In the genomic region with DNA sequence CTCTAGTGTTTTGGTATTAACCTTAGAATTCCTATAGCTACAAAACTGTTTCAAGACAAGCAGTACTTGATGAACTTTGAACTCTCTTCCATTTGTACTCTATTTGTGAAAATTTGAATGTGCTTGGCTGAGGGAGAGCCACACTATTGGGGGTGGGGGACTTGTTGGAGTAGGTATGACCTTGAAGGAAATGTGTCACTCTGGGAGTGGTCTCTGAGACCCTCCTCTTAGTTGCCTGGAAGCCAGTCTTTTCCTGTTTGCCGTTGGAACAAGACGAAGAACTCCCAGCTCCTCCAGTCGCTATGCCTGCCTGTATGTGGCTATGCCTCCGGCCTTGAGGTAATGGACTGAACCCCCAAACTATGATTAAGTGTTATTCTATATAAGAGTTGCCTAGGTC, we compare ENCODE assay signal across 24 mouse cellular contexts.
DNase-seq lines count a peak whose midpoint lies in the region; TF ChIP-seq lines count a peak whose summit lies in the region.
"Had no signal": no experiment of that assay in that cellular context is flagged by ENCODE, and none has a peak within 500 bp of the region (broad histone marks: within the 10 kb centered on the region; RNA-seq: fewer than 3 reads in every experiment).

No protein-coding gene starts in this region.

- H3K79me2 ChIP-seq in heart, adult 2 months (replicated peaks; ENCODE audit: control insufficient read depth, insufficient read depth, low read length), result no peaks in the 10 kb centered on the region

- H3K9me3 ChIP-seq in ES-Bruce4 (replicated peaks; ENCODE audit: control insufficient read depth, insufficient read depth, low read length, poor library complexity, severe bottlenecking), result peaks cover 62% of the 10 kb centered on the region
- H3K9me3 ChIP-seq: G1E had no signal

- H3K9ac ChIP-seq in ES-Bruce4 (ENCODE audit: low read depth, poor library complexity, severe bottlenecking), result no peak overlapping the region
- H3K9ac ChIP-seq in heart, adult 2 months (ENCODE audit: low read depth, low read length), result no peak overlapping the region

- DNase-seq in ES-CJ7 (ENCODE audit: low read depth, low spot score) (peak; percentile 71), R1 (ENCODE audit: low read depth, low spot score) (peak; percentile 89), ZHBTc4 (ENCODE audit: low read depth, low spot score) (peak; percentile 50)
- no peak for DNase-seq in heart, adult 2 months
- no peak for DNase-seq in kidney, postnatal 10 days
- no peak for DNase-seq in gastrocnemius, postnatal 14 days
- DNase-seq in cerebellum, adult 9-10 months, result no peak
- DNase-seq: adrenal gland, adult 2 months; adrenal gland, adult 8-10 months; adrenal gland, postnatal 10 days; adrenal gland, postnatal 14 days; adrenal gland, postnatal 25 days; adrenal gland, postnatal 36 days; B cell, adult 2 months; cerebellum, adult 11 months; cerebellum, adult 11-12 months; cerebellum, adult 18-20 months; cerebellum, adult 2 months; cerebellum, adult 8-10 months; cerebellum, adult 9-11 months had no signal

- peaks cover 2% of the 10 kb centered on the region for H3K4me1 ChIP-seq in ES-Bruce4 (ENCODE audit: control insufficient read depth, insufficient read depth, low read length)
- H3K4me1 ChIP-seq in heart, adult 2 months (ENCODE audit: control insufficient read depth, insufficient read depth, low read length), result no peaks in the 10 kb centered on the region; the same call in 1 of the 2 replicates

- H3K27me3 ChIP-seq in ES-Bruce4 (ENCODE audit: control insufficient read depth, insufficient read depth, low read length, poor library complexity, severe bottlenecking), result no peaks in the 10 kb centered on the region
- no peaks in the 10 kb centered on the region for H3K27me3 ChIP-seq in heart, adult 2 months (ENCODE audit: control insufficient read depth, insufficient read depth, low read length)
- H3K27me3 ChIP-seq: CH12.LX, Patski had no signal

- intact Hi-C loops in heart, adult 2 months (cut with DNase I), result no loop called here
- intact Hi-C loops in gastrocnemius, postnatal 14 days (cut with DNase I; ENCODE audit: low total_unique reads), result no loop called here

- TF ChIP-seq EP300 in ES-Bruce4 (IDR thresholded peaks at IDR 0.05; ENCODE audit: insufficient read depth, low read depth, low read length), result no peak
- no peak for TF ChIP-seq EP300 in heart, adult 2 months (IDR thresholded peaks at IDR 0.05; ENCODE audit: insufficient read depth, low read depth, low read length)

- peaks cover 30% of the 10 kb centered on the region for H3K36me3 ChIP-seq in ES-Bruce4 (ENCODE audit: control insufficient read depth, insufficient read depth, low read length, poor library complexity, severe bottlenecking)
- H3K36me3 ChIP-seq in heart, adult 2 months (ENCODE audit: control insufficient read depth, insufficient read depth, low read length), result no peaks in the 10 kb centered on the region
- H3K36me3 ChIP-seq: G1E had no signal

- no peak for TF ChIP-seq CTCF in ES-Bruce4 (IDR thresholded peaks at IDR 0.05; ENCODE audit: low read depth, low read length)
- TF ChIP-seq CTCF in heart, adult 2 months (IDR thresholded peaks at IDR 0.05), result no peak

- peak overlapping the region; percentile 26 for H3K27ac ChIP-seq in ES-Bruce4 (ENCODE audit: insufficient read depth, low read length)
- no peak overlapping the region for H3K27ac ChIP-seq in heart, adult 2 months

- no peak for TF ChIP-seq POLR2A in ES-Bruce4 (IDR thresholded peaks at IDR 0.05; ENCODE audit: insufficient read depth, low read length)
- no peak for TF ChIP-seq POLR2A in heart, adult 2 months (IDR thresholded peaks at IDR 0.05; ENCODE audit: insufficient read depth, low read depth, low read length)

- WGBS in heart, adult 2 months, result 76% methylated on average over 4 of the region's 4 CpGs

- no peak overlapping the region for H3K4me3 ChIP-seq in ES-Bruce4 (ENCODE audit: low read depth, low read length)
- no peak overlapping the region for H3K4me3 ChIP-seq in heart, adult 2 months

Comparison
In these comparisons a context has a peak if more than half of its experiments do, and no peak if none do; other contexts are left out.
1. DNase-seq: peak in ES-CJ7 (single experiment), R1 (single experiment) and ZHBTc4 (single experiment); none in heart, adult 2 months (0 of 2), kidney, postnatal 10 days (single experiment), gastrocnemius, postnatal 14 days (single experiment) and cerebellum, adult 9-10 months (single experiment).